Mouse (Mus musculus): Measurements from ENCODE around the gene Olfr1357.

Gene Olfr1357

DNA sequence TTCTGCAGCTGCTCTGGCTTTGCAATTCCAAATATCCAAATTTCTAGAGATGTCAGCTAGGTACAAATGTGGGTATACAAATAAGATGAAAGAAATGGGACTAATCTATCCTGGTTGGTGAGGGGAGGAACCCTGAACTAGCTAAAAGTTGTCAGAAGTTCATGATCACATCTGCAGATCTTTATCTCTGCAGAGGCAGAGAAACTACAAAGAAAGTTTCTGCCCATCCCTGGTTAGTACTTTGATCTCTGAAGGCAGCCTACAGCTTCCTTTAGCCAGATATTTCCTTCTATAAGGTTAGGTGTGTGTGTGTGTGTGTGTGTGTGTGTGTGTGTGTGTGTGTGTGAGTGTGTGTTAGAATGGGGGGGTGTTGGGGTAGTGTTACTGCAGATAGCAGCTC, 23.3 kb downstream of the Olfr1357 start:
- Histone ChIP-seq H3K36me3 (ENCODE audit: insufficient read depth, low read length) (no peaks in the 10 kb centered on the region), H3K4me1 (replicated peaks; ENCODE audit: low read depth, low read length) (peaks cover 14% of the 10 kb centered on the region), H3K4me3 (replicated peaks; ENCODE audit: low read length) (no peak overlapping the region), H3K27me3 (ENCODE audit: insufficient read depth, low read length) (peaks cover 54% of the 10 kb centered on the region), H3K9me3 (ENCODE audit: low read length) (no peaks in the 10 kb centered on the region)
- no peak for TF ChIP-seq POU5F1 (IDR thresholded peaks at IDR 0.05; ENCODE audit: borderline replicate concordance, low read length)

GRCm38 (mm10) chr10:78594157-78594556, 23.7 kb downstream of the Olfr1357 start:
- Histone ChIP-seq H3K9me3 (ENCODE audit: low read length) (no peaks in the 10 kb centered on the region), H3K27me3 (ENCODE audit: insufficient read depth, low read length) (peaks cover 57% of the 10 kb centered on the region), H3K4me3 (replicated peaks; ENCODE audit: low read length) (no peak overlapping the region), H3K36me3 (ENCODE audit: insufficient read depth, low read length) (no peaks in the 10 kb centered on the region), H3K4me1 (replicated peaks; ENCODE audit: low read depth, low read length) (peaks cover 18% of the 10 kb centered on the region)
- TF ChIP-seq NANOG (IDR thresholded peaks at IDR 0.05; ENCODE audit: borderline replicate concordance, low read length) (no peak), POU5F1 (IDR thresholded peaks at IDR 0.05; ENCODE audit: borderline replicate concordance, low read length) (no peak), CTCF (conservative IDR thresholded peaks at IDR 0.05; ENCODE audit: low read length) (no peak)

GRCm38 (mm10) chr10:78593736-78594135, 24.1 kb downstream of the Olfr1357 start:
- TF ChIP-seq CTCF (conservative IDR thresholded peaks at IDR 0.05; ENCODE audit: low read length) = no peak
- no peak for TF ChIP-seq NANOG (IDR thresholded peaks at IDR 0.05; ENCODE audit: borderline replicate concordance, low read length)
- TF ChIP-seq POU5F1 (IDR thresholded peaks at IDR 0.05; ENCODE audit: borderline replicate concordance, low read length) = no peak
- Histone ChIP-seq H3K4me3 (replicated peaks; ENCODE audit: low read length) (no peak overlapping the region), H3K36me3 (ENCODE audit: insufficient read depth, low read length) (no peaks in the 10 kb centered on the region), H3K27me3 (ENCODE audit: insufficient read depth, low read length) (peaks cover 61% of the 10 kb centered on the region), H3K9me3 (ENCODE audit: low read length) (no peaks in the 10 kb centered on the region), H3K4me1 (replicated peaks; ENCODE audit: low read depth, low read length) (peaks cover 21% of the 10 kb centered on the region)

DNA sequence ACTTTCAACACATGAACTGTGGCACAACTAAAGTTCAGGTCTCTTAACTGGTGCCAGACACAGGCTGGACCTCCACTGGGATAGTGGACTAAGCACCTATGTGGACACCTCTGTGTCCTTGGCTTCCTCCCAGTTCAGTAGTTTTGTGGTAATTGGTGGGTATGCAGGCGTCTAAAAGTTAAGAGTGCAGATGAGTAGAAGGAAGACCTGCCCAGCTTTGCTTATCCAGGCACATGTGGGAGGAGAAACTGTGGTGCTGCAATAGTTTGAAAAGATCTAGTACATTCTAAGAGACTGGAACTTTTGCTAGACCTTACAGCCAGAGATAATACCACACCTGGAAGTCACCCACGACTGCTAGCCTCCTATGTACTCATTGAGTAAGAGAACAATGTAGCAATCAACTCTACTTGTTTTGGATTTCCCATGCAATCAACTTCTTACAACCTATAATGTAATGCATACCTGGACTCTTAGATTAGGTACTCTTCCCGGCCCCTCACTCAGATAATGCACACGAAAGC, 25.0 kb downstream of the Olfr1357 start:
- Histone ChIP-seq H3K36me3 (ENCODE audit: insufficient read depth, low read length) (no peaks in the 10 kb centered on the region), H3K4me3 (replicated peaks; ENCODE audit: low read length) (no peak overlapping the region), H3K4me1 (replicated peaks; ENCODE audit: low read depth, low read length) (peaks cover 21% of the 10 kb centered on the region), H3K27me3 (ENCODE audit: insufficient read depth, low read length) (peaks cover 66% of the 10 kb centered on the region), H3K9me3 (ENCODE audit: low read length) (no peaks in the 10 kb centered on the region)
- TF ChIP-seq CTCF (conservative IDR thresholded peaks at IDR 0.05; ENCODE audit: low read length) (no peak), NANOG (IDR thresholded peaks at IDR 0.05; ENCODE audit: borderline replicate concordance, low read length) (no peak), POU5F1 (IDR thresholded peaks at IDR 0.05; ENCODE audit: borderline replicate concordance, low read length) (no peak)

GRCm38 (mm10) chr10:78591406-78592328, 26.2 kb downstream of the Olfr1357 start, which contains the start of gene Syde1:
Syde1 (minus strand) TSS chr10:78591964.
- peaks cover 21% of the 10 kb centered on the region for H3K4me1 ChIP-seq (replicated peaks; ENCODE audit: low read depth, low read length)
- H3K9me3 ChIP-seq (ENCODE audit: low read length) = no peaks in the 10 kb centered on the region
- H3K36me3 ChIP-seq (ENCODE audit: insufficient read depth, low read length) = peaks cover 2% of the 10 kb centered on the region; the same call in 1 of the 2 replicates
- TF ChIP-seq NANOG (IDR thresholded peaks at IDR 0.05; ENCODE audit: borderline replicate concordance, low read length) (no peak), POU5F1 (IDR thresholded peaks at IDR 0.05; ENCODE audit: borderline replicate concordance, low read length) (no peak), CTCF (conservative IDR thresholded peaks at IDR 0.05; ENCODE audit: low read length) (no peak)
- peaks cover 77% of the 10 kb centered on the region for H3K27me3 ChIP-seq (ENCODE audit: insufficient read depth, low read length)
- peak within 1 kb of the TSS; percentile 80 for H3K4me3 ChIP-seq (replicated peaks; ENCODE audit: low read length)

GRCm38 (mm10) chr10:78590744-78591143, 27.1 kb downstream of the Olfr1357 start:
- Histone ChIP-seq H3K4me3 (replicated peaks; ENCODE audit: low read length) (peak overlapping the region; percentile 80), H3K9me3 (ENCODE audit: low read length) (no peaks in the 10 kb centered on the region), H3K4me1 (replicated peaks; ENCODE audit: low read depth, low read length) (peaks cover 29% of the 10 kb centered on the region), H3K27me3 (ENCODE audit: insufficient read depth, low read length) (peaks cover 82% of the 10 kb centered on the region), H3K36me3 (ENCODE audit: insufficient read depth, low read length) (peaks cover 2% of the 10 kb centered on the region; the same call in 1 of the 2 replicates)
- TF ChIP-seq CTCF (conservative IDR thresholded peaks at IDR 0.05; ENCODE audit: low read length) (no peak), POU5F1 (IDR thresholded peaks at IDR 0.05; ENCODE audit: borderline replicate concordance, low read length) (no peak), NANOG (IDR thresholded peaks at IDR 0.05; ENCODE audit: borderline replicate concordance, low read length) (no peak)

GRCm38 (mm10) chr10:78589901-78590300, 28.0 kb downstream of the Olfr1357 start:
- H3K4me3 ChIP-seq (replicated peaks; ENCODE audit: low read length) = peak overlapping the region; percentile 41; the same call in 1 of the 2 replicates
- peaks cover 32% of the 10 kb centered on the region for H3K4me1 ChIP-seq (replicated peaks; ENCODE audit: low read depth, low read length)
- H3K27me3 ChIP-seq (ENCODE audit: insufficient read depth, low read length) = peaks cover 75% of the 10 kb centered on the region
- TF ChIP-seq NANOG (IDR thresholded peaks at IDR 0.05; ENCODE audit: borderline replicate concordance, low read length) = no peak
- no peak for TF ChIP-seq CTCF (conservative IDR thresholded peaks at IDR 0.05; ENCODE audit: low read length)
- no peak for TF ChIP-seq POU5F1 (IDR thresholded peaks at IDR 0.05; ENCODE audit: borderline replicate concordance, low read length)
- peaks cover 8% of the 10 kb centered on the region; the same call in 1 of the 2 replicates for H3K36me3 ChIP-seq (ENCODE audit: insufficient read depth, low read length)
- no peaks in the 10 kb centered on the region for H3K9me3 ChIP-seq (ENCODE audit: low read length)

GRCm38 (mm10) chr10:78589291-78589690, 28.6 kb downstream of the Olfr1357 start:
- Histone ChIP-seq H3K27me3 (ENCODE audit: insufficient read depth, low read length) (peaks cover 72% of the 10 kb centered on the region), H3K4me3 (replicated peaks; ENCODE audit: low read length) (peak overlapping the region; percentile 41), H3K9me3 (ENCODE audit: low read length) (no peaks in the 10 kb centered on the region), H3K4me1 (replicated peaks; ENCODE audit: low read depth, low read length) (peaks cover 32% of the 10 kb centered on the region), H3K36me3 (ENCODE audit: insufficient read depth, low read length) (peaks cover 14% of the 10 kb centered on the region)
- TF ChIP-seq POU5F1 (IDR thresholded peaks at IDR 0.05; ENCODE audit: borderline replicate concordance, low read length) = no peak
- TF ChIP-seq CTCF (conservative IDR thresholded peaks at IDR 0.05; ENCODE audit: low read length) = no peak
- no peak for TF ChIP-seq NANOG (IDR thresholded peaks at IDR 0.05; ENCODE audit: borderline replicate concordance, low read length)

Measured in E14TG2a.4 (cell line).